Mouse (Mus musculus): ENCODE results near the gene Prkca. TPM values are rescaled to one million over a fixed set of nuclear protein-coding genes. Genes with fewer than 3 reads are reported as not detected.

Gene Prkca
- polyA plus RNA-seq, 1 experiment: 2.8 TPM

DNA sequence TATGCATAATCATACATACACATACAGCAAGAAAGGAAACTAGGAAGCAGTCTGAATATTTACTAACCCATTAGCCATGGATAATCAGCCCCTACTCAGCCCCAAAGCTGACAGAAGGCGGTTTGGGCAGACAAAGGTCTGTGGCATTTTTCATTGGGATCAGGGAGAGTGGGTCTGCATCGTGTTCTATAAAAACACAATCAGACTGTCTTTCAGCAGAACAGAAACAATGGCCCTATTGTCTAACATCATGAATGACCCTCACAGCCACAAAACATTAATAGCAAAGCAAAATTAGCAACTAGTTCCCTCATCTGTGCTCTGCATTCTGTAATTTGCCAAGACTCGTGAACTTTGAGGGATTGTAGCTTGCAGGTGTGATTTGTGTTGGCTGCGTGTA lies 181.6 kb downstream of the Prkca start:
- Histone ChIP-seq H3K9me3 (replicated peaks; ENCODE audit: control insufficient read depth, insufficient read depth, low read length, poor library complexity, severe bottlenecking) (peaks cover 6% of the 10 kb centered on the region; the same call in 1 of the 2 replicates), H3K4me1 (ENCODE audit: control insufficient read depth, insufficient read depth, low read length) (no peaks in the 10 kb centered on the region), H3K9ac (ENCODE audit: low read depth, poor library complexity, severe bottlenecking) (no peak overlapping the region), H3K36me3 (ENCODE audit: control insufficient read depth, insufficient read depth, low read length, poor library complexity, severe bottlenecking) (no peaks in the 10 kb centered on the region), H3K4me3 (ENCODE audit: low read depth, low read length) (no peak overlapping the region), H3K27ac (ENCODE audit: insufficient read depth, low read length) (no peak overlapping the region), H3K27me3 (ENCODE audit: control insufficient read depth, insufficient read depth, low read length, poor library complexity, severe bottlenecking) (no peaks in the 10 kb centered on the region)
- TF ChIP-seq POLR2A (IDR thresholded peaks at IDR 0.05; ENCODE audit: insufficient read depth, low read length): no peak
- TF ChIP-seq CTCF (IDR thresholded peaks at IDR 0.05; ENCODE audit: low read depth, low read length): no peak
- no peak for TF ChIP-seq EP300 (IDR thresholded peaks at IDR 0.05; ENCODE audit: insufficient read depth, low read depth, low read length)

DNA sequence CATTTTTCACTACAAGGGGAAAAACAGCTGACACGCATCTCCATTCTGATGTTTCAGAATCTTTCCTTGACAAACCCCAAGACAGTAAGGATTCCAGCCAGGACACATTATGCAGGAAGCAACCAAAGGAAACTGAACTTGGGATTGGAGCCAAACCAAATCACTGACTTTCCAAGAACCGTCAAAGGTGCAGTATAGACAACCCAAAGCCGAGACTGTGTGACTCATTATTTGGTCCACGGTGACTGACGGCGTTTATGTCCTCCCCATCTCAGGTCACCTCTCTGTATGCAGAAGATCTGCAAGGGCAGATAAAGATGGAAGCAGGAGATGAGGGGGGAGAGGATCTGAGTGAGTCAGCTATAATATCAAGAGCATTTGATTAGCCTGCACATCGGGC lies 183.7 kb downstream of the Prkca start:
- TF ChIP-seq CTCF (IDR thresholded peaks at IDR 0.05; ENCODE audit: low read depth, low read length) (no peak), POLR2A (IDR thresholded peaks at IDR 0.05; ENCODE audit: insufficient read depth, low read length) (no peak), EP300 (IDR thresholded peaks at IDR 0.05; ENCODE audit: insufficient read depth, low read depth, low read length) (no peak)

DNA sequence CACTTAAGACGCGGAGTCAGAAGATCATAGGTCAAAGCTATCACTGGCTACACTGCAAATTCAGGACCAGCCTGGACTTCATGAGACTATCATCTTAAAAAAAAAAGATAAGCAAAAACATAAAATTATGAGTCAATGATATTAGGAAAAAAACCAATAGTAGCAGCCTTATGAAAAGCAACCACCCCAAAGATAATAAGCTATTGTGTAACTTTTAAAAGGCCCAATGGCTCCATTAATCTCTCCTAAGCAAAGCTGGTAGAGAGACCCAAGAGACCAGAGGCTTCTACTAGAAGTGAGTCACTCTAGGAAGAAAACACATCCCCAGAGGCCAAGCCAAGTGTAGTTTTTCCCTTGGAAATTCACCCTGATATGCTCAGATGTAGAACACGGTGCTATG lies 185.7 kb downstream of the Prkca start:
- no peaks in the 10 kb centered on the region for H3K4me1 ChIP-seq (ENCODE audit: control insufficient read depth, insufficient read depth, low read length)
- no peak overlapping the region for H3K4me3 ChIP-seq (ENCODE audit: low read depth, low read length)
- no peaks in the 10 kb centered on the region for H3K36me3 ChIP-seq (ENCODE audit: control insufficient read depth, insufficient read depth, low read length, poor library complexity, severe bottlenecking)
- no peak overlapping the region for H3K9ac ChIP-seq (ENCODE audit: low read depth, poor library complexity, severe bottlenecking)
- peaks cover 6% of the 10 kb centered on the region; the same call in 1 of the 2 replicates for H3K9me3 ChIP-seq (replicated peaks; ENCODE audit: control insufficient read depth, insufficient read depth, low read length, poor library complexity, severe bottlenecking)
- no peak overlapping the region for H3K27ac ChIP-seq (ENCODE audit: insufficient read depth, low read length)
- TF ChIP-seq EP300 (IDR thresholded peaks at IDR 0.05; ENCODE audit: insufficient read depth, low read depth, low read length): no peak
- TF ChIP-seq POLR2A (IDR thresholded peaks at IDR 0.05; ENCODE audit: insufficient read depth, low read length): no peak
- TF ChIP-seq CTCF (IDR thresholded peaks at IDR 0.05; ENCODE audit: low read depth, low read length): no peak
- no peaks in the 10 kb centered on the region for H3K27me3 ChIP-seq (ENCODE audit: control insufficient read depth, insufficient read depth, low read length, poor library complexity, severe bottlenecking)

More for the DNA sequence above, 183.7 kb downstream of the Prkca start:
- Histone ChIP-seq H3K4me1 (ENCODE audit: control insufficient read depth, insufficient read depth, low read length) (no peaks in the 10 kb centered on the region), H3K4me3 (ENCODE audit: low read depth, low read length) (no peak overlapping the region), H3K9ac (ENCODE audit: low read depth, poor library complexity, severe bottlenecking) (no peak overlapping the region), H3K9me3 (replicated peaks; ENCODE audit: control insufficient read depth, insufficient read depth, low read length, poor library complexity, severe bottlenecking) (peaks cover 6% of the 10 kb centered on the region; the same call in 1 of the 2 replicates), H3K27me3 (ENCODE audit: control insufficient read depth, insufficient read depth, low read length, poor library complexity, severe bottlenecking) (no peaks in the 10 kb centered on the region), H3K36me3 (ENCODE audit: control insufficient read depth, insufficient read depth, low read length, poor library complexity, severe bottlenecking) (no peaks in the 10 kb centered on the region), H3K27ac (ENCODE audit: insufficient read depth, low read length) (no peak overlapping the region)

DNA sequence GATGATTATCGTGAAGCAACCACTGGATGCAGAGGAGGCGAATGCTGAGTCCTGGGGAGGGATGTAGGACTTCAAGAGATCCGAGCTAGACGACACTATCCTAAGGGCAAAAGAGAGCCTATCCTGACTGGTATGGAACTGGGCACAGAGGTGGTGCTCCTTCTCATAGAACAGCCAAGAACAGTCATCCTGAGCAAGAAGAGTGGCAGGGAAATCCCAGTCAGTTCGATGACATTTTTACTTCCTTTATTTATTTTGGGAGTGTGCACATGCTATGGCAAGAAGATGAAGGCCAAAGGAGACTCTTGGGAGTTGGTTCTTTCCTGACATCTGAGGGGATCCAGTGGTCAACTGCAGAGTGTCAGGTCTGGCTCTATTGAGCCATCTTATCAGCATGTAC lies 186.7 kb downstream of the Prkca start:
- H3K27ac ChIP-seq (ENCODE audit: insufficient read depth, low read length): no peak overlapping the region
- TF ChIP-seq CTCF (IDR thresholded peaks at IDR 0.05; ENCODE audit: low read depth, low read length) (no peak), POLR2A (IDR thresholded peaks at IDR 0.05; ENCODE audit: insufficient read depth, low read length) (no peak), EP300 (IDR thresholded peaks at IDR 0.05; ENCODE audit: insufficient read depth, low read depth, low read length) (no peak)

DNA sequence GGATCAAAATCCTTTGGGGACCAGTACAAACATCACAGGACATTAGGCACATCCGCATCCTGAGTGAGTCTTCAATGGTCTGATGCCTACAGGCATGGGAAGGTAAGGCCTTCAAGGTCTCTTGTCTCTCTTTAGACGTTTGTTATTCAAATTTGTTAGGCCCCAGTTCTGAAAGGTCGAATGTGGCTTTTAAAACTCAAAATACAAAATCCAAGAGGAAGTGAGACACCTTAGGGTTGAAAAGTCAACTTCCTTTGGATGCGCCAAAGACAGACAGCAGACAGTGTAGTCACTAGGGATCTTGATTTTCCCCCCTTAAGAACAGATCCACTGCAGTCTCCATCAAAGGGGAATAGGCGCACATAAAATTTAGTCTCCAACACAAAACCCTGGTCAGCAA lies 187.6 kb downstream of the Prkca start:
- TF ChIP-seq POLR2A (IDR thresholded peaks at IDR 0.05; ENCODE audit: insufficient read depth, low read length) (no peak), EP300 (IDR thresholded peaks at IDR 0.05; ENCODE audit: insufficient read depth, low read depth, low read length) (no peak), CTCF (IDR thresholded peaks at IDR 0.05; ENCODE audit: low read depth, low read length) (no peak)
- no peak overlapping the region for H3K27ac ChIP-seq (ENCODE audit: insufficient read depth, low read length)

More for the DNA sequence above, 186.7 kb downstream of the Prkca start:
- no peaks in the 10 kb centered on the region for H3K27me3 ChIP-seq (ENCODE audit: control insufficient read depth, insufficient read depth, low read length, poor library complexity, severe bottlenecking)
- no peak overlapping the region for H3K4me3 ChIP-seq (ENCODE audit: low read depth, low read length)
- H3K9me3 ChIP-seq (replicated peaks; ENCODE audit: control insufficient read depth, insufficient read depth, low read length, poor library complexity, severe bottlenecking): peaks cover 6% of the 10 kb centered on the region; the same call in 1 of the 2 replicates
- H3K9ac ChIP-seq (ENCODE audit: low read depth, poor library complexity, severe bottlenecking): no peak overlapping the region
- H3K36me3 ChIP-seq (ENCODE audit: control insufficient read depth, insufficient read depth, low read length, poor library complexity, severe bottlenecking): no peaks in the 10 kb centered on the region
- H3K4me1 ChIP-seq (ENCODE audit: control insufficient read depth, insufficient read depth, low read length): no peaks in the 10 kb centered on the region

DNA sequence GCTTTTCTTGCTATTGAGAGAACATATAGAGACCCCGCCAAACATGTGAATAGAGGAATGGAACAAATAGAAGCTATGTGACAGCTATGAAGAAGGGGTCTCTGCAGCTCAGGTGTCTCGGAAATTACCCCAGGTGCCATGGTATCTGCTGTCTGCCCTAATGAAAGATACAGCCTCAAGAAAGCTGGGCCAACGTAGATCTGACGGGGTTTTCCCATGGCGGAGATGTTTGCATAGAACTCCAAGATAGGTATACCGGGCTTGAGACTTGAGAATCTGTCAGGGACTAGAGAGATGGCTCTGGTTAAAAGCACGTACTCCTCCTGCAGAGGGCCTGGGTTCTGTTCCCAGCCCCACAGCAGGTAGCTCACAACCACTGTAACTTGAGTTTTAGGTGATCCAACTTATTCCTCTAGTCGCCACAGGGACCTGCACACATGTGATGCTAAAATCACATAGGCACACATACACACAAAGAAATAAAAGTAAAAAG lies 188.6 kb downstream of the Prkca start:
- TF ChIP-seq EP300 (IDR thresholded peaks at IDR 0.05; ENCODE audit: insufficient read depth, low read depth, low read length) (no peak), CTCF (IDR thresholded peaks at IDR 0.05; ENCODE audit: low read depth, low read length) (no peak), POLR2A (IDR thresholded peaks at IDR 0.05; ENCODE audit: insufficient read depth, low read length) (no peak)
- H3K36me3 ChIP-seq (ENCODE audit: control insufficient read depth, insufficient read depth, low read length, poor library complexity, severe bottlenecking): no peaks in the 10 kb centered on the region
- H3K4me3 ChIP-seq (ENCODE audit: low read depth, low read length): no peak overlapping the region
- no peaks in the 10 kb centered on the region for H3K27me3 ChIP-seq (ENCODE audit: control insufficient read depth, insufficient read depth, low read length, poor library complexity, severe bottlenecking)
- H3K9me3 ChIP-seq (replicated peaks; ENCODE audit: control insufficient read depth, insufficient read depth, low read length, poor library complexity, severe bottlenecking): peaks cover 6% of the 10 kb centered on the region; the same call in 1 of the 2 replicates
- no peak overlapping the region for H3K9ac ChIP-seq (ENCODE audit: low read depth, poor library complexity, severe bottlenecking)
- H3K4me1 ChIP-seq (ENCODE audit: control insufficient read depth, insufficient read depth, low read length): no peaks in the 10 kb centered on the region
- H3K27ac ChIP-seq (ENCODE audit: insufficient read depth, low read length): no peak overlapping the region

More for the DNA sequence above, 187.6 kb downstream of the Prkca start:
- no peak overlapping the region for H3K4me3 ChIP-seq (ENCODE audit: low read depth, low read length)
- no peaks in the 10 kb centered on the region for H3K4me1 ChIP-seq (ENCODE audit: control insufficient read depth, insufficient read depth, low read length)
- H3K36me3 ChIP-seq (ENCODE audit: control insufficient read depth, insufficient read depth, low read length, poor library complexity, severe bottlenecking): no peaks in the 10 kb centered on the region
- H3K9ac ChIP-seq (ENCODE audit: low read depth, poor library complexity, severe bottlenecking): no peak overlapping the region
- H3K27me3 ChIP-seq (ENCODE audit: control insufficient read depth, insufficient read depth, low read length, poor library complexity, severe bottlenecking): no peaks in the 10 kb centered on the region
- H3K9me3 ChIP-seq (replicated peaks; ENCODE audit: control insufficient read depth, insufficient read depth, low read length, poor library complexity, severe bottlenecking): peaks cover 6% of the 10 kb centered on the region; the same call in 1 of the 2 replicates
